Comparison of ENCODE assay signal across 33 mouse cellular contexts in genomic region chr1:73444216-73444890, GRCm38 (mm10).
DNase-seq lines count a peak whose midpoint lies in the region; ATAC-seq and TF ChIP-seq lines count a peak whose summit lies in the region.
"Had no signal": no experiment of that assay in that cellular context is flagged by ENCODE, and none has a peak within 500 bp of the region (broad histone marks: within the 10 kb centered on the region; RNA-seq: fewer than 3 reads in every experiment).

No protein-coding gene starts in this region.

- no peaks in the 10 kb centered on the region for H3K27me3 ChIP-seq in intestine, embryonic 14.5 days (replicated peaks; ENCODE audit: control insufficient read depth, insufficient read depth, low read length)
- H3K27me3 ChIP-seq in intestine, embryonic 15.5 days (replicated peaks): no peaks in the 10 kb centered on the region
- H3K27me3 ChIP-seq in stomach, embryonic 15.5 days (replicated peaks): no peaks in the 10 kb centered on the region
- no peaks in the 10 kb centered on the region for H3K27me3 ChIP-seq in stomach, postnatal 0 days (ENCODE audit: control insufficient read depth, insufficient read depth, low read length)
- H3K27me3 ChIP-seq in hindbrain, embryonic 11.5 days (ENCODE audit: control insufficient read depth, insufficient read depth, low read length): no peaks in the 10 kb centered on the region
- H3K27me3 ChIP-seq in midbrain, postnatal 0 days (ENCODE audit: insufficient read depth, low read length): no peaks in the 10 kb centered on the region
- H3K27me3 ChIP-seq: forebrain, embryonic 12.5 days; lung, embryonic 15.5 days; megakaryocyte, embryonic 14.5 days; midbrain, embryonic 13.5 days had no signal

- no peak for TF ChIP-seq EP300 in stomach, postnatal 0 days (optimal IDR thresholded peaks at IDR 0.05)

- H3K4me3 ChIP-seq in intestine, embryonic 14.5 days (ENCODE audit: low read depth, low read length): no peak overlapping the region
- no peak overlapping the region for H3K4me3 ChIP-seq in intestine, embryonic 15.5 days (replicated peaks)
- no peak overlapping the region for H3K4me3 ChIP-seq in stomach, embryonic 15.5 days (replicated peaks)
- no peak overlapping the region for H3K4me3 ChIP-seq in stomach, postnatal 0 days (ENCODE audit: low read depth, low read length)
- no peak overlapping the region for H3K4me3 ChIP-seq in hindbrain, embryonic 11.5 days (ENCODE audit: low read depth, low read length)
- H3K4me3 ChIP-seq in midbrain, postnatal 0 days (ENCODE audit: low read depth, low read length): no peak overlapping the region
- H3K4me3 ChIP-seq: erythroblast, embryonic 14.5 days; forebrain, embryonic 12.5 days; gastrocnemius, adult 2 months; hindbrain, embryonic 10.5 days; kidney, embryonic 15.5 days; lung, embryonic 15.5 days; megakaryocyte, embryonic 14.5 days; midbrain, embryonic 13.5 days had no signal

- no peaks in the 10 kb centered on the region for H3K4me1 ChIP-seq in intestine, embryonic 14.5 days (replicated peaks; ENCODE audit: control insufficient read depth, insufficient read depth, low read length)
- no peaks in the 10 kb centered on the region for H3K4me1 ChIP-seq in intestine, embryonic 15.5 days (replicated peaks)
- no peaks in the 10 kb centered on the region for H3K4me1 ChIP-seq in stomach, embryonic 15.5 days
- no peaks in the 10 kb centered on the region for H3K4me1 ChIP-seq in stomach, postnatal 0 days (replicated peaks; ENCODE audit: control insufficient read depth, insufficient read depth)
- no peaks in the 10 kb centered on the region for H3K4me1 ChIP-seq in hindbrain, embryonic 11.5 days (replicated peaks; ENCODE audit: control insufficient read depth, insufficient read depth, low read length)
- H3K4me1 ChIP-seq in midbrain, postnatal 0 days (ENCODE audit: insufficient read depth, low read length): no peaks in the 10 kb centered on the region
- H3K4me1 ChIP-seq: forebrain, embryonic 12.5 days; hindbrain, embryonic 10.5 days; kidney, embryonic 15.5 days; lung, embryonic 15.5 days; megakaryocyte, embryonic 14.5 days had no signal

- no peak overlapping the region for H3K4me2 ChIP-seq in intestine, embryonic 14.5 days (ENCODE audit: low read length)
- no peak overlapping the region for H3K4me2 ChIP-seq in intestine, embryonic 15.5 days (replicated peaks)
- H3K4me2 ChIP-seq in stomach, embryonic 15.5 days: no peak overlapping the region
- H3K4me2 ChIP-seq in stomach, postnatal 0 days (replicated peaks; ENCODE audit: low read depth): no peak overlapping the region
- H3K4me2 ChIP-seq in hindbrain, embryonic 11.5 days (replicated peaks; ENCODE audit: low read depth, low read length): no peak overlapping the region
- no peak overlapping the region for H3K4me2 ChIP-seq in midbrain, postnatal 0 days (ENCODE audit: low read depth, low read length, poor library complexity, severe bottlenecking)
- H3K4me2 ChIP-seq: forebrain, embryonic 12.5 days; heart, embryonic 11.5 days; kidney, embryonic 15.5 days; liver, embryonic 11.5 days; lung, embryonic 15.5 days; midbrain, embryonic 13.5 days had no signal

- H3K27ac ChIP-seq in intestine, embryonic 14.5 days (ENCODE audit: low read depth): 0 out of 2 replicates have a peak overlapping the region, but pooled peaks have one; percentile 6
- no peak overlapping the region for H3K27ac ChIP-seq in intestine, embryonic 15.5 days
- H3K27ac ChIP-seq in stomach, embryonic 15.5 days: peak overlapping the region; percentile 41; the same call in 1 of the 2 replicates
- H3K27ac ChIP-seq in stomach, postnatal 0 days (replicated peaks): no peak overlapping the region
- no peak overlapping the region for H3K27ac ChIP-seq in hindbrain, embryonic 11.5 days (ENCODE audit: low read depth, low read length)
- H3K27ac ChIP-seq in midbrain, postnatal 0 days (ENCODE audit: low read depth, low read length): no peak overlapping the region
- H3K27ac ChIP-seq: forebrain, embryonic 12.5 days; gastrocnemius, adult 2 months; hindbrain, embryonic 10.5 days; hindbrain, postnatal 0 days; kidney, embryonic 15.5 days; lung, embryonic 15.5 days; midbrain, embryonic 13.5 days had no signal

- DNase-seq in intestine, embryonic 14.5 days (ENCODE audit: low spot score): no peak
- DNase-seq in stomach, postnatal 0 days (ENCODE audit: low spot score): no peak
- peak; percentile 82 for DNase-seq in fibroblast of lung, adult 2 months (ENCODE audit: low read depth)
- no peak for DNase-seq in hindbrain, embryonic 11.5 days (ENCODE audit: low spot score)
- no peak for DNase-seq in midbrain, postnatal 0 days (ENCODE audit: low spot score)
- DNase-seq: adrenal gland, adult 2 months; adrenal gland, postnatal 36 days; B cell, adult 2 months; cerebellum, adult 8-10 months; cerebellum, postnatal 25 days; forebrain, postnatal 0 days; gastrocnemius, adult 2 months; gastrocnemius, postnatal 36 days; heart, adult 18-20 months; layer of hippocampus, postnatal 36 days; left cerebral cortex, postnatal 4 days; lung, postnatal 36 days; thymus, adult 18-20 months; thymus, postnatal 25 days had no signal

- ATAC-seq in intestine, embryonic 14.5 days (replicated peaks; ENCODE audit: low FRiP score, low TSS enrichment, low read depth): no peak
- ATAC-seq in intestine, embryonic 15.5 days: no peak
- ATAC-seq in stomach, embryonic 15.5 days (ENCODE audit: insufficient read depth, low FRiP score, low read depth): no peak
- no peak for ATAC-seq in stomach, postnatal 0 days (ENCODE audit: low FRiP score, low TSS enrichment)
- ATAC-seq in hindbrain, embryonic 11.5 days (ENCODE audit: low FRiP score): no peak
- no peak for ATAC-seq in midbrain, postnatal 0 days (ENCODE audit: low FRiP score)
- ATAC-seq: activated CD4-positive, CD25-positive, alpha-beta regulatory T cell, adult 4 months; forebrain, postnatal 0 days; hindbrain, postnatal 0 days; intestine, postnatal 0 days; midbrain, embryonic 13.5 days had no signal

- H3K9ac ChIP-seq in intestine, embryonic 14.5 days (ENCODE audit: low read length): no peak overlapping the region
- H3K9ac ChIP-seq in intestine, embryonic 15.5 days: no peak overlapping the region
- H3K9ac ChIP-seq in stomach, embryonic 15.5 days: no peak overlapping the region
- H3K9ac ChIP-seq in stomach, postnatal 0 days (ENCODE audit: low read length): no peak overlapping the region
- no peak overlapping the region for H3K9ac ChIP-seq in hindbrain, embryonic 11.5 days (ENCODE audit: low read depth, low read length)
- no peak overlapping the region for H3K9ac ChIP-seq in midbrain, postnatal 0 days (replicated peaks; ENCODE audit: low read length, poor library complexity, severe bottlenecking)
- H3K9ac ChIP-seq: forebrain, embryonic 12.5 days; forebrain, postnatal 0 days; kidney, embryonic 15.5 days; lung, embryonic 15.5 days; midbrain, embryonic 13.5 days had no signal

- no peaks in the 10 kb centered on the region for H3K36me3 ChIP-seq in intestine, embryonic 14.5 days (ENCODE audit: control insufficient read depth, insufficient read depth, low read length)
- no peaks in the 10 kb centered on the region for H3K36me3 ChIP-seq in intestine, embryonic 15.5 days
- H3K36me3 ChIP-seq in stomach, embryonic 15.5 days: no peaks in the 10 kb centered on the region
- H3K36me3 ChIP-seq in stomach, postnatal 0 days (ENCODE audit: control insufficient read depth, insufficient read depth, low read length): no peaks in the 10 kb centered on the region
- no peaks in the 10 kb centered on the region for H3K36me3 ChIP-seq in hindbrain, embryonic 11.5 days (ENCODE audit: control insufficient read depth, insufficient read depth, low read length)
- H3K36me3 ChIP-seq in midbrain, postnatal 0 days (ENCODE audit: insufficient read depth, low read length): no peaks in the 10 kb centered on the region
- H3K36me3 ChIP-seq: forebrain, embryonic 12.5 days; hindbrain, embryonic 10.5 days; kidney, embryonic 15.5 days; lung, embryonic 15.5 days; midbrain, embryonic 13.5 days had no signal

- WGBS in intestine, embryonic 14.5 days: 30% methylated on average over 6 of the region's 6 CpGs
- WGBS in intestine, embryonic 15.5 days: 37% methylated on average over 6 of the region's 6 CpGs
- 25% methylated on average over 6 of the region's 6 CpGs for WGBS in stomach, embryonic 15.5 days
- WGBS in stomach, postnatal 0 days: 21% methylated on average over 6 of the region's 6 CpGs
- 58% methylated on average over 6 of the region's 6 CpGs for WGBS in hindbrain, embryonic 11.5 days
- 47% methylated on average over 6 of the region's 6 CpGs for WGBS in midbrain, postnatal 0 days

- 0 out of 2 replicates have a peak, but pooled peaks cover 2% of the 10 kb centered on the region for H3K9me3 ChIP-seq in intestine, embryonic 14.5 days (ENCODE audit: control insufficient read depth, low read length)
- no peaks in the 10 kb centered on the region for H3K9me3 ChIP-seq in intestine, embryonic 15.5 days
- H3K9me3 ChIP-seq in stomach, embryonic 15.5 days: no peaks in the 10 kb centered on the region
- H3K9me3 ChIP-seq in stomach, postnatal 0 days (ENCODE audit: control insufficient read depth, low read length): no peaks in the 10 kb centered on the region
- no peaks in the 10 kb centered on the region for H3K9me3 ChIP-seq in hindbrain, embryonic 11.5 days (ENCODE audit: control insufficient read depth, low read length)
- H3K9me3 ChIP-seq in midbrain, postnatal 0 days (ENCODE audit: low read length): no peaks in the 10 kb centered on the region
- H3K9me3 ChIP-seq: forebrain, embryonic 12.5 days; hindbrain, embryonic 10.5 days; kidney, embryonic 15.5 days; lung, embryonic 15.5 days; midbrain, embryonic 13.5 days had no signal

- no peak for TF ChIP-seq CTCF in stomach, postnatal 0 days (IDR thresholded peaks at IDR 0.05; ENCODE audit: low read depth)
- TF ChIP-seq CTCF in midbrain, postnatal 0 days (IDR thresholded peaks at IDR 0.05): no peak

Comparison
In these comparisons a context has a peak if more than half of its experiments do, and no peak if none do; other contexts are left out.
1. H3K27ac ChIP-seq: peak in intestine, embryonic 14.5 days (single experiment) and stomach, embryonic 15.5 days (single experiment); none in intestine, embryonic 15.5 days (single experiment), stomach, postnatal 0 days (single experiment), hindbrain, embryonic 11.5 days (single experiment) and midbrain, postnatal 0 days (single experiment).